Mouse (Mus musculus) spleen, adult 2 months (tissue): ENCODE data around the gene Ptpa.

Experiments used
- CTCF ChIP-seq: fragments of 200-500 bp; IDR thresholded peaks from 2 replicates; pipeline ENCODE4 v1.5.1; 2011; ENCODE audit warnings: mild to moderate bottlenecking, inconsistent platforms; ENCODE audit not compliant: insufficient read depth, insufficient read length, insufficient replicate concordance; ENCODE audit errors: extremely low read depth
- POLR2A ChIP-seq: fragments of 200-500 bp; IDR thresholded peaks from 2 replicates; pipeline ENCODE4 v1.6.1; 2011; ENCODE audit warnings: low read depth, low read length, inconsistent platforms

DNA sequence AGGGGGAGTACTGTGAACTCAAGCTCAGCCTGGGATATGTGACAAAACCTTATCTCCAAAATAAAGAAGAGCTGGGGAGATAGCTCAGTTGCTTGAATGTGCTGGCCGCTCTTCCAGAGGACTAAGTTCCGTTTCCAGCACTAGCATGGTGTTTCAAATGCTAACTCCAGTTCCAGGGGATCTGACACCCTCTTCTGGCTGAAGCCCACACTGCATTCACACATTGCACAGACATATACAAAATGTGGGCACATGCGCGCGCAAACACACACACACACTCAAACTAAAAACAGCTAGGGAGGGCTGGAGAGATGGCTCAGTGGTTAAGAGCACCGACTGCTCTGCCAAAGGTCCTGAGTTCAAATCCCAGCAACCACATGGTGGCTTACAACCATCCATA, 43.4 kb downstream of the Ptpa start:
- no peak for TF ChIP-seq POLR2A
- TF ChIP-seq CTCF: no peak
